Mouse (Mus musculus) heart, embryonic 10.5 days (tissue): ENCODE data around the gene 1700037C18Rik. TPM values are rescaled to one million over a fixed set of nuclear protein-coding genes. Genes with fewer than 3 reads are reported as not detected.

ENCODE experiments used
- DNase-seq: peaks from one replicate; pipeline ENCODE4 v3.0.0-alpha.2; 2017; ENCODE audit warnings: low spot score
- H3K27ac ChIP-seq: fragments of 300-500 bp; sonication (generic); 2 replicates; pipeline ENCODE4 v1.5.1; 2016; ENCODE audit warnings: mild to moderate bottlenecking
- H3K27me3 ChIP-seq: fragments of 300-500 bp; sonication (generic); 2 replicates; pipeline ENCODE4 v1.6.1; 2016; ENCODE audit warnings: mild to moderate bottlenecking; ENCODE audit not compliant: poor library complexity, insufficient read depth, severe bottlenecking
- H3K36me3 ChIP-seq: fragments of 300-500 bp; sonication (generic); 2 replicates; pipeline ENCODE4 v1.6.1; 2016; ENCODE audit warnings: mild to moderate bottlenecking, moderate library complexity
- H3K4me1 ChIP-seq: fragments of 300-500 bp; sonication (generic); 2 replicates; pipeline ENCODE4 v1.6.1; 2016; ENCODE audit warnings: mild to moderate bottlenecking
- H3K4me3 ChIP-seq: fragments of 300-500 bp; sonication (generic); 2 replicates; pipeline ENCODE4 v1.5.1; 2016; ENCODE audit warnings: mild to moderate bottlenecking, moderate library complexity
- H3K9me3 ChIP-seq: fragments of 300-500 bp; sonication (generic); 2 replicates; pipeline ENCODE4 v1.6.1; 2016; ENCODE audit warnings: mild to moderate bottlenecking, moderate library complexity
- WGBS: fragments of 180-500 bp; shearing (Covaris S2); methylation state at CpG from one replicate; pipeline ENCODE4 v1.1.7; 2016; 5-methylcytosine and 5-hydroxymethylcytosine counted together
- polyA plus RNA-seq: library from polyadenylated mRNA; unstranded; fragments of >200 nt; fragmentation: Nextera tagmentation; extraction: Ambion mirVana; gene quantifications from 2 replicates; pipeline ENCODE4 v1.2.1, GENCODE M21; 2016

1700037C18Rik gene
- 7.0 and 7.4 TPM in 2 replicates for polyA plus RNA-seq

DNA sequence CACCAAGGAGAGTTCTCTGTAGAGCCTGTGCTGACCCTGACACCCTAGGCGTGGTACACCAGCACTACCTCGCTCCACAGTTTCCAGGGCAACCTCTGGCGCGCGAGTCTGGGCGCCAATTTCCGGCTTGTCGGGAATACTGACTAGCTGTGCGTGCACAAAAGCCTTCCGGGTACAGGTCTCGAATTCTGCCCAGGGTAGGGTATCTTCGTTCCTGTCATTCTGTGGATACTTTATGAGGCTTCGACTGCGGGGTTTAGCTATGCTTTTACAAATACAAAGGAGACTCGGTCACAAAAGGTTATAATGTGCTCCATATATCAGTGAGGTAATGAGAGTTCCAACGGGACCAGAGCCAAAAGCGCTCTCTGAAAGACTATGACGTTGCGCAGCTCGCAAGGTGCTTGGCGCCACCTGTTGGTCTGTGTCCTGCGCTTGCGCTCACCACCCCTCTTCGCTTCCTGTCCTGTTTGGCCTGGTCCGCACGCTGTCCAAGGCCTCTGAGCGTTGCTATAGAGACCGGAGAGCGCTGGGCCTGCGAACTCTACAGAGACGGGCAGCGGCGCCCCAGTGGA is at the start of gene 1700037C18Rik, which contains the start of gene Cluap1:
Gene 1700037C18Rik, minus strand, starts transcription at position 153 of the 575 bp plus-strand sequence.
Gene Cluap1, plus strand, starts transcription at position 265 of the 575 bp plus-strand sequence.
- Histone ChIP-seq H3K4me3 (peak within 1 kb of the TSS; percentile 63), H3K36me3 (peaks cover 49% of the 10 kb centered on the region), H3K27me3 (no peaks in the 10 kb centered on the region), H3K4me1 (peaks cover 11% of the 10 kb centered on the region), H3K9me3 (no peaks in the 10 kb centered on the region), H3K27ac (peak within 1 kb of the TSS; percentile 89)
- DNase-seq = peak; percentile 97
- WGBS = under 1% methylated on average over 33 of the region's 33 CpGs

DNA sequence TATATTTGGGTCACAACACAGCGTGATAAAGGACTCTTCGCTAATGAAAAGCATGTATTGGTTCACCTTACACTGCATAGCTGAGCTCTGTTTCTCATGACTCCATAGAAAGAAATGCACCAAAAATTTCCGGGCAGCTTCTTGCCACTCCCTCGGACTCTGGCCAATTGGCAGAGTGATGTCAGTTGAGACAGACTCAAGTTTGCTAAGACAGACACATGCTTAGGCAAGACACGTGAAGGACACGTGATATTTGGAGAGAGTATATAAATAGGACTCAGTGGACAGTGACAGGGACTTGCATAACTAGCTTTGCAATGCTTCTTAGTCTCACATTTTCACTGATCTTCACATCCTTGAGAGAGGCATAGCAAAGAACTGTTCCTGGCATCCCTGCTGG is 47.9 kb upstream of the 1700037C18Rik start:
- Histone ChIP-seq H3K36me3 (no peaks in the 10 kb centered on the region), H3K27me3 (no peaks in the 10 kb centered on the region), H3K4me3 (no peak overlapping the region), H3K4me1 (no peaks in the 10 kb centered on the region), H3K27ac (no peak overlapping the region), H3K9me3 (no peaks in the 10 kb centered on the region)
- DNase-seq = no peak
- 82% methylated on average over 6 of the region's 6 CpGs for WGBS

- Histone ChIP-seq H3K27me3 (no peaks in the 10 kb centered on the region), H3K4me1 (no peaks in the 10 kb centered on the region), H3K9me3 (no peaks in the 10 kb centered on the region), H3K4me3 (no peak overlapping the region), H3K27ac (no peak overlapping the region), H3K36me3 (no peaks in the 10 kb centered on the region)
- 75% methylated on average over 1 of the region's 1 CpGs for WGBS
- DNase-seq = no peak
Measured at GRCm38 (mm10) chr16:3951141-3951540, 42.7 kb upstream of the 1700037C18Rik start.

- Histone ChIP-seq H3K4me1 (no peaks in the 10 kb centered on the region), H3K4me3 (no peak overlapping the region), H3K9me3 (no peaks in the 10 kb centered on the region), H3K27ac (no peak overlapping the region), H3K36me3 (peaks cover 57% of the 10 kb centered on the region), H3K27me3 (no peaks in the 10 kb centered on the region)
- 78% methylated on average over 4 of the region's 4 CpGs for WGBS
- no peak for DNase-seq
Measured at GRCm38 (mm10) chr16:3934701-3935100, 26.2 kb upstream of the 1700037C18Rik start.

DNA sequence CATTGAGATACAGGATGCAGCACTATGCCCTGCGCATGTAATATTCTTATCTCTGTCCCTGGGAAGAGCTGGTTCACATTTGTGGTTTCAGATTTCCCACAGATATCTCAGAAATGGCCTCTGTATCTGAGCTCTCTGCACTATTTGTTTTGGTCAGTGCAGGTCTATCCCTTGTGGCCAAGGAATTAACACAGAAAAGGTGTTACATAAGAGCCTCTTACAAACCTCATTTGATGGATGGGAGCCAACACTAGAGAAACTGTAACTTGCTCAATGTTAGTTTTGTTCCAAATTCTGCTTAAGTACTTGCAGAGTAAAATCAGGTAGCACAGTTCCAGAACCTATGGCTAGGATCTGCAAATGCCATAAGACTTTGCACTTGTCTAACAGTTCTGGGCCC is 25.6 kb upstream of the 1700037C18Rik start:
- Histone ChIP-seq H3K9me3 (no peaks in the 10 kb centered on the region), H3K36me3 (peaks cover 56% of the 10 kb centered on the region), H3K27ac (no peak overlapping the region), H3K4me1 (no peaks in the 10 kb centered on the region), H3K27me3 (no peaks in the 10 kb centered on the region), H3K4me3 (no peak overlapping the region)
- 91% methylated on average over 1 of the region's 1 CpGs for WGBS
- DNase-seq = no peak

DNA sequence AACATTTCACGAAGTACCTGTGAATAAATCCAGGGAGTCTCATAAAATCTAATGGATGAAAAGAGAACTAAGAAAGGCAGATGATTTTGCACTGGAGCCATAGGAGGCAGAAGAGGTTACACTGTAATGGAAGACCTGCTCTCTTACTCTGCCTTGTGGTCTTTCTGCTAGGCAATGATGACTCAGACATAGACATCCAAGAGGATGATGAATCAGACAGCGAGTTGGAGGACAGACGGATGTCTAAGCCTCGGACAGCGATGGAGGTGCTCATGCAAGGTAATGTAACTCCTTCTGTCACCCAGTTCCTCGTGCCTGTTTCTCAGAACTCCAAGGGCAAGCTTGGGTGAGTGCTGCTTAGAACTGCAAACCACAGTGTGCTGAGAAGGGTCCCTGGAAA is 25.0 kb upstream of the 1700037C18Rik start:
- H3K4me1 ChIP-seq = no peaks in the 10 kb centered on the region
- WGBS = 89% methylated on average over 6 of the region's 6 CpGs
- no peak overlapping the region for H3K27ac ChIP-seq
- H3K4me3 ChIP-seq = no peak overlapping the region
- H3K36me3 ChIP-seq = peaks cover 51% of the 10 kb centered on the region
- DNase-seq = no peak
- H3K9me3 ChIP-seq = no peaks in the 10 kb centered on the region
- H3K27me3 ChIP-seq = no peaks in the 10 kb centered on the region

GRCm38 (mm10) chr16:3929151-3929550 is 20.7 kb upstream of the 1700037C18Rik start:
- peaks cover 37% of the 10 kb centered on the region for H3K36me3 ChIP-seq
- DNase-seq = no peak
- 76% methylated on average over 7 of the region's 7 CpGs for WGBS

DNA sequence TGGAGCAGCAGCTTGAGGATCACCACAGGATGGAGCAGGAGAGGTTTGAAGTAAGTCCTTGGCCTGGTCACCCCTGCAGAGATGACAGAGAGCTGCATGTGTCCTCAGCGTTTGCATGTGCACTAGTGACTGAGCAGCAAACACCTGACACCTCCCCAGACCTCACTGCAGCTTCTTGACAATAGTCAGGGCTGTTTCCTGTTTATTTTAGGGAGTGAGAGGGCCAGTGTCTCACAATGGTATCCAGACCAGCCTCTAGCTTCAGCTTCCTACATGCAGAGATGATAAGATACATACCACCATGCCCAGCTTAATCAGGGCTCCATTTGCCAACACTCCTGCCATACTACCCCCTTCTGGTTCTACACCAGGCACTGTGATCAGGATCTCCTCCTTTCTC is 20.1 kb upstream of the 1700037C18Rik start:
- H3K27me3 ChIP-seq = no peaks in the 10 kb centered on the region
- no peak overlapping the region for H3K4me3 ChIP-seq
- H3K27ac ChIP-seq = no peak overlapping the region
- 50% methylated on average over 1 of the region's 1 CpGs for WGBS
- no peaks in the 10 kb centered on the region for H3K4me1 ChIP-seq
- no peaks in the 10 kb centered on the region for H3K9me3 ChIP-seq
- no peak for DNase-seq
- peaks cover 37% of the 10 kb centered on the region for H3K36me3 ChIP-seq

More at GRCm38 (mm10) chr16:3929151-3929550, 20.7 kb upstream of the 1700037C18Rik start:
- Histone ChIP-seq H3K9me3 (no peaks in the 10 kb centered on the region), H3K4me3 (no peak overlapping the region), H3K4me1 (no peaks in the 10 kb centered on the region), H3K27me3 (no peaks in the 10 kb centered on the region), H3K27ac (no peak overlapping the region)

DNA sequence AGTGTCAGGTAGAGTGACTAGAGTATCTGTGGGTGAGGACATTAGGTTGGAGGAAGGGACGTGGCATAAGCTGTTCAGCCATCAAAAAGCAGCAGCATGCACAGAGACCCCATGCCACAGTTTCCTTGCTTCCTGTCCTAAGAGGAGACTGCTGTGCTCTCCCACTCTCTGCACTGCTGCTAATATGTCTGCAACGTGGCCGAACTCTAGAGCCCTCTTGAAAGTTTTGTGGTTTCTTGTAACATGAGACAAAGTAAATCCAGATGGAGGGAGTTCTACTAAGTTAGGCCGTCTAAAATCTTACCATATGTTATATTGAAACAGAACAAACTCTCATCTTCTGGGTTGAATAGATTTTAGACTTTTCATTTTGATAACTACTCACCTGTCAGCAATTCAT is 15.5 kb upstream of the 1700037C18Rik start:
- Histone ChIP-seq H3K4me3 (no peak overlapping the region), H3K27ac (no peak overlapping the region), H3K9me3 (no peaks in the 10 kb centered on the region), H3K27me3 (no peaks in the 10 kb centered on the region), H3K4me1 (no peaks in the 10 kb centered on the region), H3K36me3 (peaks cover 42% of the 10 kb centered on the region)
- no peak for DNase-seq
- WGBS = 79% methylated on average over 4 of the region's 4 CpGs

DNA sequence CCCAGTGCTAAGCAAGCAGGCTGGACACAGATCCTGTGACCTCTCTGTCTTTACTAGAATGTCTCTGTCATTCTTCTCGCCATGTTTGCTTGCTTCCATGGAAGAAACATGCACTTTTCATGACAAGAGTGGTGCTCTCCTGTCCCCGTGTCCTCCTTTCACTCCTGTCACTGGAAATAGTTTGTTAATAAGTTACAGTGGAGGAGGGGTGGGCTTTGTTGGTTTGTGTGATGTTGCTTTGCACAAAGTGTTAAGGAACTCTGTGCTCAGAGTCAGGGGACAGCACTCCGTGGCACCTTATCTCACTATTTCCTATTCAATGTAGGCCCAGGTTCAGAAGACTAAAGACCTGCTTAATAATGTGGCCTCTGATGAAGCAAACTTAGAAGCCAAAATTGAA is 15.0 kb upstream of the 1700037C18Rik start:
- WGBS = 85% methylated on average over 3 of the region's 3 CpGs
- Histone ChIP-seq H3K4me1 (no peaks in the 10 kb centered on the region), H3K27ac (no peak overlapping the region), H3K27me3 (no peaks in the 10 kb centered on the region), H3K36me3 (peaks cover 42% of the 10 kb centered on the region), H3K9me3 (no peaks in the 10 kb centered on the region), H3K4me3 (no peak overlapping the region)
- DNase-seq = no peak

DNA sequence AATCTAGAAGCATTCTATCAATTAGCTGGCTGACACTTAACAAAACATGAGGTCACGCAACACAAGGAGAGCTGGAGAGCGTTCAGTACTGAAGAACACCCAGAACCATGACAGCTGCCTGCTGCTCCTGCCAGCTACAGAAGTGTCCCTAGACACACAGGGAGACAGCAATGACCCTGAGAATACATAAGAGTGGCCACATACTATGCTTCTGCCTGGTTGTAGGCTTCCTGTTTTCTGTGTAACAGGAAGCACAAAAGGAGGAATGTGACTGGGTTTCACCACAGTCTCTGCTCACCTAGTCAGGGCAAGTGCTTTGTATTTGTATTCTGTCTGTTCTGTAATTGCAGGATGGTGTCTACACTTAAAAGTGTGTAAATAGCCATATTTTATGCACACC is 12.3 kb upstream of the 1700037C18Rik start:
- Histone ChIP-seq H3K4me3 (no peak overlapping the region), H3K4me1 (no peaks in the 10 kb centered on the region), H3K36me3 (peaks cover 44% of the 10 kb centered on the region), H3K27ac (no peak overlapping the region), H3K27me3 (no peaks in the 10 kb centered on the region), H3K9me3 (no peaks in the 10 kb centered on the region)
- DNase-seq = no peak
- 86% methylated on average over 2 of the region's 2 CpGs for WGBS

- Histone ChIP-seq H3K27ac (peak overlapping the region; percentile 89), H3K27me3 (no peaks in the 10 kb centered on the region), H3K4me1 (peaks cover 11% of the 10 kb centered on the region), H3K9me3 (no peaks in the 10 kb centered on the region), H3K36me3 (peaks cover 48% of the 10 kb centered on the region), H3K4me3 (peak overlapping the region; percentile 63)
- no peak for DNase-seq
- 12% methylated on average over 20 of the region's 20 CpGs for WGBS
Measured at GRCm38 (mm10) chr16:3909118-3909517, 629 bp upstream of the 1700037C18Rik start.

- peaks cover 48% of the 10 kb centered on the region for H3K36me3 ChIP-seq
- no peaks in the 10 kb centered on the region for H3K27me3 ChIP-seq
- no peak overlapping the region for H3K27ac ChIP-seq
- peaks cover 11% of the 10 kb centered on the region for H3K4me1 ChIP-seq
- WGBS = 72% methylated on average over 2 of the region's 2 CpGs
- DNase-seq = no peak
- no peaks in the 10 kb centered on the region for H3K9me3 ChIP-seq
- no peak overlapping the region for H3K4me3 ChIP-seq
Measured at GRCm38 (mm10) chr16:3907471-3907870, 1.0 kb downstream of the 1700037C18Rik start.

GRCm38 (mm10) chr16:3896553-3896952 is 11.9 kb downstream of the 1700037C18Rik start:
- no peak for DNase-seq
- WGBS = 96% methylated on average over 1 of the region's 1 CpGs
- H3K27ac ChIP-seq = no peak overlapping the region
- H3K36me3 ChIP-seq = peaks cover 62% of the 10 kb centered on the region
- no peaks in the 10 kb centered on the region for H3K9me3 ChIP-seq
- no peaks in the 10 kb centered on the region for H3K27me3 ChIP-seq
- no peak overlapping the region for H3K4me3 ChIP-seq
- H3K4me1 ChIP-seq = peaks cover 8% of the 10 kb centered on the region; the same call in 1 of the 2 replicates
